ENCODE assay signal across 9 mouse cellular contexts in genomic region chr1:127773198-127773802, GRCm38 (mm10). TPM values are rescaled to one million over a fixed set of nuclear protein-coding genes. Genes with fewer than 3 reads are reported as not detected.
DNase-seq lines count a peak whose midpoint lies in the region; ATAC-seq and TF ChIP-seq lines count a peak whose summit lies in the region.
"Had no signal": no experiment of that assay in that cellular context is flagged by ENCODE, and none has a peak within 500 bp of the region (broad histone marks: within the 10 kb centered on the region; RNA-seq: fewer than 3 reads in every experiment).

No protein-coding gene starts in this region.

- no peak for TF ChIP-seq CTCF in olfactory bulb, adult 2 months (IDR thresholded peaks at IDR 0.05; ENCODE audit: insufficient read depth, low read depth, low read length)

- H3K4me2 ChIP-seq in forebrain, embryonic 13.5 days = peak overlapping the region; percentile 74

- peak; percentile 92 for DNase-seq in heart, adult 11 months
- DNase-seq in heart, postnatal 10 days = no peak
- DNase-seq in ES-CJ7 (ENCODE audit: low read depth, low spot score) = peak; percentile 46
- DNase-seq in liver = peak; percentile 16
- no peak for DNase-seq in adipocyte (ENCODE audit: low spot score)
- DNase-seq in urinary bladder, postnatal 14 days (ENCODE audit: low spot score) = no peak

- H3K36me3 ChIP-seq in forebrain, embryonic 13.5 days (ENCODE audit: poor library complexity, severe bottlenecking) = no peaks in the 10 kb centered on the region

- H3K27me3 ChIP-seq in forebrain, embryonic 13.5 days = no peaks in the 10 kb centered on the region

- no peaks in the 10 kb centered on the region for H3K9me3 ChIP-seq in forebrain, embryonic 13.5 days (replicated peaks)

- peak overlapping the region; percentile 58 for H3K9ac ChIP-seq in forebrain, embryonic 13.5 days

- H3K4me3 ChIP-seq in forebrain, embryonic 13.5 days = peak overlapping the region; percentile 95
- peak overlapping the region; percentile 95 for H3K4me3 ChIP-seq in olfactory bulb, adult 2 months (ENCODE audit: insufficient read depth, low read depth, low read length)

- peaks cover 31% of the 10 kb centered on the region for H3K4me1 ChIP-seq in forebrain, embryonic 13.5 days
- 0 out of 2 replicates have a peak, but pooled peaks cover 2% of the 10 kb centered on the region for H3K4me1 ChIP-seq in olfactory bulb, adult 2 months (ENCODE audit: control insufficient read depth, insufficient read depth, low read length)

- WGBS in forebrain, embryonic 13.5 days = 1% methylated on average over 14 of the region's 14 CpGs
- under 1% methylated on average over 14 of the region's 14 CpGs for WGBS in olfactory bulb, adult 2 months

- H3K27ac ChIP-seq in forebrain, embryonic 13.5 days = peak overlapping the region; percentile 64
- peak overlapping the region; percentile 85 for H3K27ac ChIP-seq in olfactory bulb, adult 2 months (ENCODE audit: insufficient read depth, low read depth, low read length)

- TF ChIP-seq POLR2A in olfactory bulb, adult 2 months (IDR thresholded peaks at IDR 0.05; ENCODE audit: insufficient read depth, low read depth, low read length) = no peak

- intact Hi-C loops in heart, postnatal 10 days (cut with DNase I) = loop anchor here (5.0 kb wide), 1 partner anchor 94 kb away; the partner anchor contains the start of gene Rab3gap1

- ATAC-seq in forebrain, embryonic 13.5 days = peak; percentile 46

RNA-seq across cellular contexts. Expression of gene Ccnt2, which starts 0.7 kb away (rescaled TPM):
- 10 to 100 TPM; 33.5 to 33.9 TPM for total RNA-seq in heart, postnatal 10 days (2021)
- polyA plus RNA-seq in forebrain, embryonic 13.5 days (2015; fragmentation: Nextera tagmentation; extraction: Ambion mirVana) = 115 and 124 TPM in 2 replicates
- polyA plus RNA-seq in olfactory bulb, adult 2 months (2012; ENCODE audit: insufficient read depth, insufficient read length, low replicate concordance, missing spikeins) = 57.4 TPM in 1 of 2 replicates, not detected in the other

RNA-seq across cellular contexts. Expression of gene Acmsd, which starts 44.1 kb away (rescaled TPM):
- under 1 TPM in 1 of 2 experiments, not detected in 1; 0.31 TPM for total RNA-seq in heart, postnatal 10 days (2021)
- polyA plus RNA-seq in forebrain, embryonic 13.5 days (2015; fragmentation: Nextera tagmentation; extraction: Ambion mirVana) = 0.08 TPM in 1 of 2 replicates, not detected in the other
- not detected in 2 replicates for polyA plus RNA-seq in olfactory bulb, adult 2 months (2012; ENCODE audit: insufficient read depth, insufficient read length, low replicate concordance, missing spikeins)
- polyA plus RNA-seq: large intestine, adult 2 months had no signal

Comparison
In these comparisons a context has a peak if more than half of its experiments do, and no peak if none do; other contexts are left out.
1. DNase-seq: peak in heart, adult 11 months (single experiment), ES-CJ7 (single experiment) and liver (single experiment); none in heart, postnatal 10 days (0 of 2), adipocyte (single experiment) and urinary bladder, postnatal 14 days (single experiment).